Mouse (Mus musculus): ENCODE measurements at regions not wholly inside any gene's neighbourhood (a gene's known extent, or its start where the extent isn't known, plus 50 kb on each side); places are given as distances from the start of the nearest gene placed in this dataset.

- Histone ChIP-seq H3K4me2 (ENCODE audit: low read length) (no peak overlapping the region), H3K27me3 (replicated peaks; ENCODE audit: control insufficient read depth, insufficient read depth, low read length) (no peaks in the 10 kb centered on the region), H3K9ac (ENCODE audit: low read length) (no peak overlapping the region), H3K4me3 (ENCODE audit: low read depth, low read length) (no peak overlapping the region), H3K27ac (ENCODE audit: low read depth, low read length) (no peak overlapping the region), H3K9me3 (replicated peaks; ENCODE audit: control insufficient read depth, low read length) (no peaks in the 10 kb centered on the region), H3K36me3 (ENCODE audit: control insufficient read depth, insufficient read depth, low read length) (no peaks in the 10 kb centered on the region), H3K4me1 (ENCODE audit: control insufficient read depth, insufficient read depth, low read length) (no peaks in the 10 kb centered on the region)
- no peak for DNase-seq (ENCODE audit: low spot score)
- 64% methylated on average over 5 of the region's 5 CpGs for WGBS
- ATAC-seq, result no peak
Measured at GRCm38 (mm10) chr3:157723184-157723583, 156.5 kb downstream of the Ptger3 start.

GRCm38 (mm10) chr3:157717313-157717921 is 150.7 kb downstream of the Ptger3 start:
- H3K27me3 ChIP-seq (replicated peaks; ENCODE audit: control insufficient read depth, insufficient read depth, low read length), result no peaks in the 10 kb centered on the region
- H3K4me3 ChIP-seq (ENCODE audit: low read depth, low read length), result no peak overlapping the region
- 21% methylated on average over 7 of the region's 7 CpGs for WGBS
- no peaks in the 10 kb centered on the region for H3K4me1 ChIP-seq (ENCODE audit: control insufficient read depth, insufficient read depth, low read length)
- DNase-seq (ENCODE audit: low spot score), result peak; percentile 83
- no peaks in the 10 kb centered on the region for H3K9me3 ChIP-seq (replicated peaks; ENCODE audit: control insufficient read depth, low read length)
- no peak overlapping the region for H3K27ac ChIP-seq (ENCODE audit: low read depth, low read length)
- peak; percentile 75 for ATAC-seq
- H3K4me2 ChIP-seq (ENCODE audit: low read length), result no peak overlapping the region
- no peaks in the 10 kb centered on the region for H3K36me3 ChIP-seq (ENCODE audit: control insufficient read depth, insufficient read depth, low read length)
- no peak overlapping the region for H3K9ac ChIP-seq (ENCODE audit: low read length)

- ATAC-seq (no peak), DNase-seq (ENCODE audit: low spot score) (no peak)
- no peaks in the 10 kb centered on the region for H3K4me1 ChIP-seq (ENCODE audit: control insufficient read depth, insufficient read depth, low read length)
- H3K4me3 ChIP-seq (ENCODE audit: low read depth, low read length), result no peak overlapping the region
- H3K9ac ChIP-seq (ENCODE audit: low read length), result no peak overlapping the region
- no peaks in the 10 kb centered on the region for H3K9me3 ChIP-seq (replicated peaks; ENCODE audit: control insufficient read depth, low read length)
- H3K27ac ChIP-seq (ENCODE audit: low read depth, low read length), result no peak overlapping the region
- H3K4me2 ChIP-seq (ENCODE audit: low read length), result no peak overlapping the region
- no peaks in the 10 kb centered on the region for H3K27me3 ChIP-seq (replicated peaks; ENCODE audit: control insufficient read depth, insufficient read depth, low read length)
- H3K36me3 ChIP-seq (ENCODE audit: control insufficient read depth, insufficient read depth, low read length), result no peaks in the 10 kb centered on the region
- WGBS, result 85% methylated on average over 3 of the region's 3 CpGs
Measured at GRCm38 (mm10) chr3:157714023-157714422, 147.3 kb downstream of the Ptger3 start.

- no peak for ATAC-seq
Measured at GRCm38 (mm10) chr3:157710790-157711381, 144.2 kb downstream of the Ptger3 start.

GRCm38 (mm10) chr3:157699961-157700360 is 133.3 kb downstream of the Ptger3 start:
- Histone ChIP-seq H3K4me1 (ENCODE audit: control insufficient read depth, insufficient read depth, low read length) (no peaks in the 10 kb centered on the region), H3K4me2 (ENCODE audit: low read length) (no peak overlapping the region), H3K9me3 (replicated peaks; ENCODE audit: control insufficient read depth, low read length) (no peaks in the 10 kb centered on the region), H3K4me3 (ENCODE audit: low read depth, low read length) (no peak overlapping the region), H3K36me3 (ENCODE audit: control insufficient read depth, insufficient read depth, low read length) (no peaks in the 10 kb centered on the region), H3K9ac (ENCODE audit: low read length) (no peak overlapping the region), H3K27ac (ENCODE audit: low read depth, low read length) (no peak overlapping the region), H3K27me3 (replicated peaks; ENCODE audit: control insufficient read depth, insufficient read depth, low read length) (no peaks in the 10 kb centered on the region)
- ATAC-seq, result no peak
- no peak for DNase-seq (ENCODE audit: low spot score)

More at GRCm38 (mm10) chr3:157710790-157711381, 144.2 kb downstream of the Ptger3 start:
- DNase-seq (ENCODE audit: low spot score), result no peak
- Histone ChIP-seq H3K27me3 (replicated peaks; ENCODE audit: control insufficient read depth, insufficient read depth, low read length) (no peaks in the 10 kb centered on the region), H3K4me1 (ENCODE audit: control insufficient read depth, insufficient read depth, low read length) (no peaks in the 10 kb centered on the region), H3K9ac (ENCODE audit: low read length) (no peak overlapping the region), H3K36me3 (ENCODE audit: control insufficient read depth, insufficient read depth, low read length) (no peaks in the 10 kb centered on the region), H3K4me3 (ENCODE audit: low read depth, low read length) (no peak overlapping the region), H3K9me3 (replicated peaks; ENCODE audit: control insufficient read depth, low read length) (no peaks in the 10 kb centered on the region), H3K4me2 (ENCODE audit: low read length) (no peak overlapping the region), H3K27ac (ENCODE audit: low read depth, low read length) (no peak overlapping the region)
- 86% methylated on average over 1 of the region's 1 CpGs for WGBS

GRCm38 (mm10) chr3:157698529-157698928 is 131.8 kb downstream of the Ptger3 start:
- no peak overlapping the region for H3K27ac ChIP-seq (ENCODE audit: low read depth, low read length)
- no peak overlapping the region for H3K9ac ChIP-seq (ENCODE audit: low read length)
- no peak overlapping the region for H3K4me3 ChIP-seq (ENCODE audit: low read depth, low read length)
- H3K36me3 ChIP-seq (ENCODE audit: control insufficient read depth, insufficient read depth, low read length), result no peaks in the 10 kb centered on the region
- DNase-seq (ENCODE audit: low spot score) (no peak), ATAC-seq (no peak)
- 93% methylated on average over 5 of the region's 5 CpGs for WGBS
- no peaks in the 10 kb centered on the region for H3K9me3 ChIP-seq (replicated peaks; ENCODE audit: control insufficient read depth, low read length)
- no peak overlapping the region for H3K4me2 ChIP-seq (ENCODE audit: low read length)
- no peaks in the 10 kb centered on the region for H3K4me1 ChIP-seq (ENCODE audit: control insufficient read depth, insufficient read depth, low read length)
- H3K27me3 ChIP-seq (replicated peaks; ENCODE audit: control insufficient read depth, insufficient read depth, low read length), result no peaks in the 10 kb centered on the region

- Histone ChIP-seq H3K4me3 (ENCODE audit: low read depth, low read length) (no peak overlapping the region), H3K9me3 (replicated peaks; ENCODE audit: control insufficient read depth, low read length) (no peaks in the 10 kb centered on the region), H3K9ac (ENCODE audit: low read length) (no peak overlapping the region), H3K4me1 (ENCODE audit: control insufficient read depth, insufficient read depth, low read length) (no peaks in the 10 kb centered on the region), H3K27ac (ENCODE audit: low read depth, low read length) (no peak overlapping the region), H3K27me3 (replicated peaks; ENCODE audit: control insufficient read depth, insufficient read depth, low read length) (no peaks in the 10 kb centered on the region), H3K4me2 (ENCODE audit: low read length) (no peak overlapping the region), H3K36me3 (ENCODE audit: control insufficient read depth, insufficient read depth, low read length) (no peaks in the 10 kb centered on the region)
- 87% methylated on average over 19 of the region's 19 CpGs for WGBS
- DNase-seq (ENCODE audit: low spot score) (no peak), ATAC-seq (no peak)
Measured at GRCm38 (mm10) chr3:157695128-157696075, 128.7 kb downstream of the Ptger3 start.
